Mouse (Mus musculus) testis, adult 2 months (tissue): ENCODE results near the gene Tmem120b.

ENCODE experiments used
- CTCF ChIP-seq: fragments of 200-500 bp; IDR thresholded peaks from 2 replicates; pipeline ENCODE4 v1.5.1; 2012; ENCODE audit warnings: low read depth, mild to moderate bottlenecking, inconsistent platforms, low read length, moderate library complexity; ENCODE audit not compliant: control insufficient read depth, insufficient read depth, insufficient replicate concordance
- POLR2A ChIP-seq: fragments of 200-500 bp; IDR thresholded peaks from 2 replicates; pipeline ENCODE4 v1.6.1; 2012; ENCODE audit warnings: low read depth, mild to moderate bottlenecking, inconsistent platforms, low read length, moderate library complexity; ENCODE audit not compliant: control insufficient read depth

GRCm38 (mm10) chr5:123118826-123119225 lies 50.6 kb downstream of the Tmem120b start:
- TF ChIP-seq CTCF (no peak), POLR2A (no peak)
